Mouse (Mus musculus) A20 (cell line): ENCODE measurements around the gene Pdk1.
A peak's percentile ranks its signal among the peaks of the same experiment; 100 is the strongest.
"Not testable (repeated sequence)": the region's sequence is repeated elsewhere in the genome, so short reads cannot be mapped to it uniquely, and the experiment has no call there.

Source experiments
- DNase-seq: peaks from one replicate; pipeline ENCODE4 v3.0.0-alpha.2; 2011; ENCODE audit warnings: low read depth, low spot score

The Pdk1 gene

DNA sequence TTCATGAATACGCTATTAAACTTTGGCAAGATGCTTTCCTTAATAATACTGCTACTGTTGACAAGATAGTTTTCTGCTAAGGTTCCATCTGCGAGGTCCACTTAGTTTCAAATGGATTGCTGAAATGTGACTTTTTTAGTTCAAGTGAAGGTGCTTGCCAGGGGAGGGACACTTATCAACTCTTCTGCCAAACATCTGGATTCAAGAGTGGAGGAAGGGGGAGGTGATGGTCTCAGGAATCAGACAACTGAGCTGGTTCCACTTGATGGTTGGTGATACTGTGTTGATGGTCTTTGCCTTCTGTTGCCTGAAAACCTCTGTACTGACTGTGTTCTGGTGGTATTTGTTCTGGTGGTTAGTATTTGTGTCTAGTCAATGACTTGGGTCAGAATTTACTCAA is 1.4 kb downstream of the Pdk1 start:
- no peak for DNase-seq

- no peak for DNase-seq
These were observed 1.8 kb downstream of the Pdk1 start for GRCm38 (mm10) chr2:71874836-71875235.

GRCm38 (mm10) chr2:71877865-71878264 is 4.8 kb downstream of the Pdk1 start:
- no peak for DNase-seq

GRCm38 (mm10) chr2:71878441-71878840 is 5.4 kb downstream of the Pdk1 start:
- DNase-seq: no peak

GRCm38 (mm10) chr2:71878943-71879342 is 5.9 kb downstream of the Pdk1 start:
- DNase-seq: no peak

- no peak for DNase-seq
These were observed 10.1 kb downstream of the Pdk1 start for GRCm38 (mm10) chr2:71882914-71883651.

DNA sequence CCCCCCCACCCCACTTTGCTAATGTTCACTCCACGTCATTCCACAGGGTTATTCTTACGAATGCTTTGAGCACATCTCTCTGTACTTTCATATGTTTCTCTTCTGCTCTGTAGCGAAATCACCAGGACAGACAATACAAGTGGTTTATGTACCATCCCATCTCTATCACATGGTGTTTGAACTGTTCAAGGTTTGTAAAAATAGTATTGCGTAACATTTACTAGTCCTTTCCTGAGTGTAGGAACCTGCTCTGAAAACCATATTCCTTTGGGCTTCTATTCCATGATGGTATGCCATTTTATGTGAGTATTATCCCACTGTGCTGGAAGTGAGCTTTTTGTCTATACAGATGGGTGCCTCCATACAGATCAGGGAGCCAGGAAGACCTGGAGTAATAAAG is 14.2 kb downstream of the Pdk1 start:
- DNase-seq: no peak

DNA sequence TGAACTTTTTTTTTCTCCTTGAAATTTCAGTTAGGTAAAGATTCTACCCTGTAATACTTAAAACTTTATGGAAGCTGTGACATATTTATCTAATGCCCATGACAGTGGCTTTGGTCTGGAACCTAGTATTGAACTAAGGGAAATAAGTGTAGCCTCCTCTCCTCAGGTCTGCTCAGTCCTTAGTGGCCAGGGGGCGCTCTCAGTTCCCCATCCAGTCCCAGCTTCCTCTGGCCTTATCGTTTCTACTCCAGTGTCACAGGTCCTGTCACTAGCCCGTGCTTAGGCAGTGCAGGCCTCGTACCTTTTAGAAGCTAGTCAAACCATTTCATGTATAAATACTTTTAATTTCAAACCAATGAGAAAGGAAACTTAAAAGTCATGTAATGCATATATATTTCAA is 15.4 kb downstream of the Pdk1 start:
- DNase-seq: no peak

- DNase-seq: no peak
These were observed 18.5 kb downstream of the Pdk1 start for GRCm38 (mm10) chr2:71891536-71891935.

- no peak for DNase-seq
These were observed 19.8 kb downstream of the Pdk1 start for GRCm38 (mm10) chr2:71892741-71893349.

GRCm38 (mm10) chr2:71895596-71896286 is 22.7 kb downstream of the Pdk1 start:
- no peak for DNase-seq

GRCm38 (mm10) chr2:71897420-71897819 is 24.4 kb downstream of the Pdk1 start:
- no peak for DNase-seq

DNA sequence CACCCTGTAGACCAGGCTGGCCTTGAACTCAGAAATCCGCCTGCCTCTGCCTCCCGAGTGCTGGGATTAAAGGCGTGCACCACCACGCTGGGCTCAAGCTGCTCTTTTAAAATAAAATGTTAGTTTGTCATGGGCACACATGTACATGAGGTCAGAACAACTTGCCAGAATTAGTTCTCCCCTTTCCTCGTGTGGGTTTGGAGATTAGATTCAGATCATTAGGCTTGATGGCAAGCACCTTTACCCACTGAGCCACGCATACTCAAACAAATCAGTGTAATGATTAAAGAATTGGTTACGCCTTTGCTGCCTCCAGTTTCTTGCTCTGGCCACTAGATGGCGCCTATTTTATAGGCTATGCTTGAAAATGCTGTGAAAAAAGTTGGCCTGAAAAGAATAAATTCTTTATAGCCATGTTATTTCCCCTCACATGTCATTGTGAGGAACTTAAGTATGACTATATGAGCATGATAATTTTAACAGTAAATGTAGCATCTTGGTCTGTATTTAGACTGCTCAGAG is 25.4 kb downstream of the Pdk1 start:
- DNase-seq: peak; percentile 40

- DNase-seq: no peak
These were observed 26.9 kb downstream of the Pdk1 start for GRCm38 (mm10) chr2:71899886-71900285.

DNA sequence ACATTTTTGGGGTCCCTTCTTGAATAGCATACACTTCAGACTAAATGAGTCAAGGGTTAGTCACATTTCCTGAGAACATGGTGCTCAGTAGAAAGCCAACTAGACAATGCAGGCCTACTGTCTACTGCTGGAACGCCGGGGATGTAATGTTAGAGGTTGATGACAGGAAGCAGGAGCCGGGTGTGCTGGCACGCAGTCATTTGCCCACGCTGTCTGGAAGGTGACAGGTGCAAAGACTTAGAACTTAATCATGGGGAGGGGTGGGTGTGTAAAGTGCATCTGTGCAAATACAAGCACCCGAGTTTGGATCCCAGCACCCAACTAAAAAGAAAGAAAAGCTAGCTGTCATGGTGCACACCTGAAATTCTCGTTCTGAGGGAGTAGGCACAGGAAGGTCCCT is 32.1 kb downstream of the Pdk1 start:
- DNase-seq: no peak

DNA sequence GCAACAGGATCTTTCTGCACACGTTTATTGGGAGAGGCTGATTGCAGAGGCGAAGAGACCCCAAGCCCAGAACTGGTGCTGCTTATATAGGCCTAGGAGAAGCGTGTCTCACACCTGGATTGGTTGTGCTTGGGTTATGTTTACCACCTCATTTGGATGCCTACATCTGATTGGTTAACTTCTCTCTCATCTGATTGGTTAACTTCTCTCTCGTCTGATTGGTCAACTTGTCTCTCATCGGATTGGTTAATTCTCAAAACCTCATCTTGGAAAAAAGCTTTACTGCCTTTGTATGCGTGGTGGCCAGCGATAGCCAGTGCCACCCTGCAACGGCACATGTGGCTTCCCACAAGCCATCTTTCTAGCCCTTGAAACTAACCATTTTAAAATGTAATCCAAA is 33.3 kb downstream of the Pdk1 start:
- DNase-seq: not testable (repeated sequence)

DNA sequence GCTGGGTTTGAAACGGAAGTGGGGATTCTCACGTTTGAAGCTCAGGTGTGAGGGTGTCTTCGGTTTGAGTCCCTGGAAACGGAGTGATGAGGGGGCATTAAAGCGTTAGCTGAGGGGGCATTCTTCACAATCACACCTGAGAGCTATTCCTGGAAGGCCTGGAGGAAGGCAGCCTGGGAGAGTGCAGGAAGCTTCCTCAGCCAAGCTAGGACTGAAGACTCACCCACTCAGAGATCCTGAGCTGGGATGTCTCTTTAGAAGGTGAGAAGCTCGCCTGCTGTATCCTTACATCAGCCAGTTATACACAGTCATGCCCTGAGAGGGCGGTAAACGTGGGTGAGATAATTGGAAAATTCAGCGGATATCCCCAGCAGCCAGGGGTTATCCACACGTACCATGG is 40.9 kb downstream of the Pdk1 start:
- DNase-seq: no peak

- no peak for DNase-seq
These were observed 46.2 kb downstream of the Pdk1 start for GRCm38 (mm10) chr2:71919227-71919647.

DNA sequence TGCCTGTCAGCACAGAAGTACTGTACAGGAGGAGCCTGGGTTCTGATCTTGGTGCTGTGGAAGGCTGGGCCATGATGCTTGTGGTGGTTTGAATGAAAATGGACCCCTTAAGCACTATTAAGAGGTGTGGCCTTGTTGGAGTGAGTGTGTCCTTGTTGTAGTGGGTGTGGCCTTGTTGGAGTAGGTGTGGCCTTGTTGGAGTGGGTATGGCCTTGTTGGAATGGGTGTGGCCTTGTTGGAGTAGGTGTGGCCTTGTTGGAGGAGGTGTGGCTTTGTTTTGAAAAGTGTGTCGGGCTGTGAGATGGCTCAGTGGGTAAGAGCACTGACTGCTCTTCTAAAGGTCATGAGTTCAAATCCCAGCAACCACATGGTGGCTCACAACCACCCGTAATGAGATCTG is 51.9 kb downstream of the Pdk1 start:
- not testable (repeated sequence) for DNase-seq

- no peak for DNase-seq
These were observed 61.0 kb downstream of the Pdk1 start for GRCm38 (mm10) chr2:71934046-71934445.

DNA sequence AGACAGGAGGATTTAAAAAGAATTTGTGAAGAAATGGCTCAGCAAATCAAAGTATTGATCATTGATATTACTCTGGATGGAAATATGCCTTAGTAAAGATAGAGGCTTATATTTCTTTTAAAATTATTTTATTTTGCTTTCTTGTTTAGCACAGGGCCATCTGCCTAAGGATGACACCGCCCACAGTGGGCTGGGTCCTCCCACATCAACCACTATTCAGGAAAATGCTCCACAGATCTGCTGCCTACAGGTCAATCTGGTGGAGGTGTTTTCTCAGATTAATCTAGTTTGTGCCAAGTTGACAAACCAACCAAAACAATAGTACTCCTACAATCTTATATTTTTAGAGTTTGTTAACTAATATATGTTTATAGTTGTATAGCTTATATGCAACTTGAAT is 63.7 kb downstream of the Pdk1 start:
- DNase-seq: no peak

DNA sequence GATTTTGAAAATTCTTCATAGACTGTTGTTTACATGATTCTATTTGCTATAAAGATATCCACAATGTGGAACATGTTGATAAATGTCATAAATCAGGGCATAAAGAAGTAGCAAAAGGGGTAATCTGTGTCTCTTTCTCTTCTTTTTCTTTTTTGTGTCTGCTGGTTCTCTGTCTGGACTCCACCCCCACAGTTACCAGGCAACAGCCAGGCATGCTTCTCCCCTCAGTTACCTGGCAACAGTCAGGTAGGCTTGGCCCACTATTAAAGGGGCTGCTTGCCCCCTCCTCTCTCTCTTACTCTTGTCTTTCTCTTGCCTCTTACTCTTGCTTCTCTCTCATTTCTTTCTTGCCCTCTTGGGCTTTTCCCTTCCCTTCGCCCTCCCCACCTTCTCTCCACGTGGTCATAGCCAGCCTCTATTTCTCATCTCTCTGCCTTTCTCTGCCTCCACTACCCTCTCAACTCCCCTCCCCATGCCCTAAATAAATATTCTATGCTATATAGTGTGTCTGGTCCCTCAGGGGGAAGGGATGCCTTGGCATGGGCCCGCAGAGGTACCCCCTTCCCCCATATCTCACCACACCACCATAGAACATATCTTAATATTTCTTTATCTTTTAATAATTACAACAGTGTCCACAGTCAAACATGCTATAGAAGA is 64.8 kb downstream of the Pdk1 start:
- DNase-seq: no peak
